9 mouse cellular contexts compared by ENCODE assay signal in the genomic region with DNA sequence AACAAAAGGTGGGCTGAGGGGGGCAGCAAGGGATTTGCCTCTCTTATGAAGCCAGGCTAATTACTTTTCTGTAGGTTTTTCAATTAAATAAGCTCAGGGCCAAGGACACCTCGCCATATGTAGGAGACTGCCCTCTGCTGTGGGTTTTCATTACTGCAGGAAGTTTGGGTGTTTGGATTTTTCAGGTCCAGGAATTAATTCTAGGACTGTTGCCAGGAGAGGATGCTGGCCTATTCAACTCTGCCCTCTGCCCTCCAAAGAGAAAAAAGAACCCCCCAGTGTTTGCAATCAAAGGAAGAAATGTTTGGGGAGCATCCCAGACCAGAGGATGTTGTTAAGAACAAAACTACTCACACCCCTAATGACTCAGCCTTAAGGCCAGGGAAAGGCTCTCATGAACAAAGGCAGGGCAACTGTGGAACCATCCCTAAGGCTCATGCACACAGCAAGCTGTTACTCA. TPM values are rescaled to one million over a fixed set of nuclear protein-coding genes. Genes with fewer than 3 reads are reported as not detected.
DNase-seq lines count a peak whose midpoint lies in the region; ATAC-seq and TF ChIP-seq lines count a peak whose summit lies in the region.
"Had no signal": no experiment of that assay in that cellular context is flagged by ENCODE, and none has a peak within 500 bp of the region (broad histone marks: within the 10 kb centered on the region; RNA-seq: fewer than 3 reads in every experiment).

No protein-coding gene starts in this region.

- 0% methylated on average over 1 of the region's 1 CpGs for WGBS in forebrain, postnatal 0 days
- 0% methylated on average over 1 of the region's 1 CpGs for WGBS in hindbrain, embryonic 12.5 days
- 0% methylated on average over 1 of the region's 1 CpGs for WGBS in midbrain, embryonic 10.5 days

- H3K9ac ChIP-seq in forebrain, postnatal 0 days: no peak overlapping the region
- H3K9ac ChIP-seq in hindbrain, embryonic 12.5 days: no peak overlapping the region
- H3K9ac ChIP-seq: embryonic facial prominence, embryonic 12.5 days had no signal

- peak; percentile 28; the same call in 1 of the 2 replicates for ATAC-seq in forebrain, postnatal 0 days
- no peak for ATAC-seq in hindbrain, embryonic 12.5 days (ENCODE audit: low FRiP score)
- no peak for ATAC-seq in monocyte, adult 5-6 weeks (replicated peaks; ENCODE audit: insufficient number of reproducible peaks, low FRiP score, low TSS enrichment, poor library complexity, severe bottlenecking)

- no peak overlapping the region for H3K4me2 ChIP-seq in forebrain, postnatal 0 days (ENCODE audit: low read depth)
- no peak overlapping the region for H3K4me2 ChIP-seq in hindbrain, embryonic 12.5 days (replicated peaks)
- H3K4me2 ChIP-seq: embryonic facial prominence, embryonic 12.5 days had no signal

- H3K4me1 ChIP-seq in brown adipose tissue, adult 24 weeks (ENCODE audit: control insufficient read depth, insufficient read depth, insufficient read length, low read length): peaks cover 3% of the 10 kb centered on the region; the same call in 1 of the 2 replicates
- peaks cover 23% of the 10 kb centered on the region for H3K4me1 ChIP-seq in forebrain, postnatal 0 days (ENCODE audit: insufficient read depth)
- H3K4me1 ChIP-seq in hindbrain, embryonic 12.5 days: peaks cover 27% of the 10 kb centered on the region
- peaks cover 18% of the 10 kb centered on the region for H3K4me1 ChIP-seq in midbrain, embryonic 10.5 days

- H3K36me3 ChIP-seq in forebrain, postnatal 0 days (ENCODE audit: insufficient read depth): no peaks in the 10 kb centered on the region
- H3K36me3 ChIP-seq in hindbrain, embryonic 12.5 days: no peaks in the 10 kb centered on the region
- H3K36me3 ChIP-seq in midbrain, embryonic 10.5 days: no peaks in the 10 kb centered on the region
- H3K36me3 ChIP-seq: embryonic facial prominence, embryonic 12.5 days had no signal

- H3K9me3 ChIP-seq in forebrain, postnatal 0 days (ENCODE audit: low read length): no peaks in the 10 kb centered on the region
- H3K9me3 ChIP-seq in hindbrain, embryonic 12.5 days (replicated peaks): no peaks in the 10 kb centered on the region
- H3K9me3 ChIP-seq in midbrain, embryonic 10.5 days (replicated peaks): no peaks in the 10 kb centered on the region
- H3K9me3 ChIP-seq: embryonic facial prominence, embryonic 12.5 days had no signal

- peak; percentile 84 for DNase-seq in NIH3T3 (ENCODE audit: low read depth)
- DNase-seq in forebrain, postnatal 0 days: peak; percentile 87
- DNase-seq in layer of hippocampus, postnatal 36 days: peak; percentile 58 to 82
- peak; percentile 56 for DNase-seq in midbrain, embryonic 10.5 days (ENCODE audit: low spot score)
- peak; percentile 33 for DNase-seq in skeletal muscle tissue, adult 2 months (ENCODE audit: low read depth, low spot score)

- H3K27ac ChIP-seq in brown adipose tissue, adult 24 weeks (replicated peaks; ENCODE audit: low read depth, low read length): peak overlapping the region; percentile 51; the same call in 1 of the 2 replicates
- H3K27ac ChIP-seq in forebrain, postnatal 0 days (ENCODE audit: low read depth, low read length): no peak overlapping the region
- peak overlapping the region; percentile 45; the same call in 1 of the 2 replicates for H3K27ac ChIP-seq in hindbrain, embryonic 12.5 days
- H3K27ac ChIP-seq in midbrain, embryonic 10.5 days (replicated peaks): 0 out of 2 replicates have a peak overlapping the region, but pooled peaks have one; percentile 38
- H3K27ac ChIP-seq: embryonic facial prominence, embryonic 12.5 days had no signal

- peak; percentile 79 for TF ChIP-seq CTCF in forebrain, postnatal 0 days (IDR thresholded peaks at IDR 0.05; ENCODE audit: low read depth)

- H3K4me3 ChIP-seq in brown adipose tissue, adult 24 weeks (ENCODE audit: insufficient read depth, low read depth, low read length): no peak overlapping the region
- H3K4me3 ChIP-seq in forebrain, postnatal 0 days (ENCODE audit: low read depth, low read length): no peak overlapping the region
- no peak overlapping the region for H3K4me3 ChIP-seq in hindbrain, embryonic 12.5 days
- no peak overlapping the region for H3K4me3 ChIP-seq in midbrain, embryonic 10.5 days
- H3K4me3 ChIP-seq: embryonic facial prominence, embryonic 12.5 days had no signal

- no peaks in the 10 kb centered on the region for H3K27me3 ChIP-seq in forebrain, postnatal 0 days (ENCODE audit: insufficient read depth, low read length)
- H3K27me3 ChIP-seq in hindbrain, embryonic 12.5 days: no peaks in the 10 kb centered on the region
- H3K27me3 ChIP-seq in midbrain, embryonic 10.5 days (ENCODE audit: low read depth, poor library complexity, severe bottlenecking): no peaks in the 10 kb centered on the region
- H3K27me3 ChIP-seq: embryonic facial prominence, embryonic 12.5 days had no signal

RNA-seq across cellular contexts. Expression of gene Prickle2, which starts 40.4 kb away (rescaled TPM):
- 2.1 and 8.0 TPM in 2 replicates for polyA plus RNA-seq in brown adipose tissue, adult 24 weeks (2012; ENCODE audit: insufficient read depth, insufficient read length, missing spikeins)
- 28.0 and 29.4 TPM in 2 replicates for total RNA-seq in forebrain, postnatal 0 days (2014; rRNA removed)
- 6.2 and 8.4 TPM in 2 replicates for polyA plus RNA-seq in forebrain, postnatal 0 days (2015; fragmentation: Nextera tagmentation; extraction: Ambion mirVana)
- 13.9 and 16.6 TPM in 2 replicates for polyA plus RNA-seq in hindbrain, embryonic 12.5 days (2016; fragmentation: Nextera tagmentation; extraction: Ambion mirVana)
- total RNA-seq in layer of hippocampus, postnatal 36 days (2021): 100 to 1,000 TPM; 199 to 212 TPM
- polyA plus RNA-seq in midbrain, embryonic 10.5 days (2016; fragmentation: Nextera tagmentation; extraction: Ambion mirVana): 3.0 and 5.7 TPM in 2 replicates
- 0.10 TPM in 1 of 3 replicates, not detected in the others for total RNA-seq in monocyte, adult 5-6 weeks (2017)

Comparison
In these comparisons a context has a peak if more than half of its experiments do, and no peak if none do; other contexts are left out.
1. DNase-seq: peak in every context shown above with its lines; median percentile 87 in forebrain, postnatal 0 days; 84 in NIH3T3; 70 in layer of hippocampus, postnatal 36 days; 56 in midbrain, embryonic 10.5 days; 33 in skeletal muscle tissue, adult 2 months.